Mouse (Mus musculus) urinary bladder, adult 18-20 months (tissue): ENCODE results near the gene Gfpt1.

Source experiments
- DNase-seq, 2 experiments: peaks; one replicate each; pipeline ENCODE4 v3.0.0; 2022; ENCODE audit warnings: low spot score in 2 of 2, mixed read lengths in 2 of 2

Gene Gfpt1

DNA sequence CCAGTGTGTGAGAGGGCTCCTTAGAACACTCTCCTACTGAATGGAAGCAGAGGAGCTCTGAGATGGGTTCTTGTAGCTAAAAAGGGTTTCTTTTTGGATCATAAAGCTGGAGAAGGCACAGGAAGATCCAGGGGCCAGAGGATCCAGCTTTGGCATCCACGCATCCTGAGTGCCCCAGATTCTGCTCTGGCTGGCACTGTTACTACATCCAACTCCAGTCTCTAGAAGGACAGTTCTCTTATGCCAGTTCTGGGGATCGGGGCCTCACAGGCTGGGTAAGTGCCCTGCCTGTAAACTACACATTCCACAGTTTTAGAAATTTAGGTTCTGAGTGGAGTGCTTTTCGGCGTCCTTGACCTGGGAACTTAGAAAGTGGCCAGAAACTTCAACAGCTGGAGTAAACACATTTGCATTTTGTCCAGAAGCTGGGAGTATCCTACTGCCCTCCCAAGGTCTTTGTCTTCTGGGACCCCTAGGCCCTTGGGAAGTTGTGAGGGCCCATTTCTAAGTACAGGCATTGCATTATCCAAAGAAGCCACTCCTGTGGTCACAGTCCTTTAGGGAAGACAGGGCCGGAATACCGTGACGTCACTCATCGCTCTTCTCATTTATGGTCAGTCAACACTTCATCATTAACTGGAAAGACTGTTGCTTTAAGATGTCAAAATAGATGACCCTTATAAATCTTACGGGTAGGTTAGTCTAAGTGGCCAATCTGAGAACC lies 57.8 kb downstream of the Gfpt1 start:
- DNase-seq: no peak

DNA sequence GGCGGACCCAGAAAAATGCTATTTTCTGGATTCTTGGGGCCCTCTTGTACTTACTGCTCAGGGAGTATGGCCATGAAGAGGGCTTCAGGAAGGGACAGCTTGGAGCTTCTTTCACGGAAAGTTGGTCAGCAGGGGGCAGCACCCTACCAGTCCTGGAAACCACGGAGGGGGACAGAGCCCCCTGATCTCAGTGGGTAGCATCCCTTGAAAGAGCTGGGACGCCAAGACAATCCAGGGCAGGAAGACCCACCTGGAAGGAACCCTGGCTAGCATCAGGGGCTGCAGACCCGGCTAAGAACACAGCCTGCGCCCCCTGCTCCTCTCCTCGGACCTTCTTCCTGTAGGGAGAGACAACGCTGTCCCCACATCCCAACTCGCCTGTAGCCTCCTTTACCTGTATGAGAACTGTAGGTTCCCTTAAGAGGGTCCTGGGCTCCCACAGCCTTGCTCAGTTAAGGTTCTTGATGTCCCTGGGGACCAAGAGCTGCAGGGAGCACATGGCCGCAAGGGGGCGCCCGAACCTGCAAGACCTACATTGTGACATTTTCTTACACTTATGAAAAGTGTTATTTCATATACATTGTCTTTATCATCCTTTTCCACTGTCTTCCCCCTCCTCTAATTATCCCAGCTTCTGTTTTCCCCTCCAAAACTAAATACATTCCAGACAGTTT lies 58.8 kb downstream of the Gfpt1 start:
- DNase-seq: peak; percentile 78 to 90

DNA sequence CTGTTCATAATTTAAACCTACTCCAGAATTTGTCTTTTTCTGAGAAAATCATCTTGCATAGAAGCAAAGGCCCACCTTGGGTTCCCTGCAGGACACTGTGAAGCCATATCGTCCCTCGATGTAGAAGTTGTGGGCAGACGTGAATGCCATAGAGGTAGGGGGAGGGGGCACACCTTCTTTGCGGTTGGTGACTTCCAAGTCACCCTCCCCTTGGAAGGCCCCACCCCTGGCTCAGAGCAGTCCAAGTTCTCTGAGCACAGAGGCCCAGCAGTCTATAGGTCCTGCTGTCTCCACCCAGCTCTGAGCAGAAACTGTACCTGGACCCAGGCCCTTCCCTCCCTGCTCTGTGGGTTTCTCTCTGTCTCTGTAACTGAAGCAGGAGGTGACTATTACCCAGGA lies 59.3 kb downstream of the Gfpt1 start:
- peak in 1 of 2 experiments; percentile 15 for DNase-seq

DNA sequence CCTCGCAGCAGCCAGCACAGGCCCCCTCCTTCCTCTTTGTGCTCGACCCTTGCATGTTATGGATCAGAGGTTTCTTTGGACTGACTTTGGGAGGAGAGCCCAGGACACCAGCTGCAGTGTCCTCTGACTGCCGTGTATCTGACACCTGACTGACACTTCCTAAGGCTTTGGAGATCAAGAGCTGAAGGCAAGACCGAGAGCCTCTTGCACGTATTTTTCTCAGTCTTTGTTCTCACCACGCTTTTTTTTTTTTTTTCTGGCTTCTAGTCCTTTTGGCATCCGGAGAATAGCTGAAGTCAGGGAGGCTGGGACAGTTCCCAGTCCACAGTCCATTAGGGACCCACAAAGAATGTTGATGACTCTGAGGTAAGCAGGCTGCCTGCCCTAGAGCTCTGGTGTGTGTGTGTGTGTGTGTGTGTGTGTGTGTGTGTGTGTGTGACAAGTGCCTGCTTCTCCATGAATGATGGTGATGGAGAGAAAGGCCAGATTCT lies 59.8 kb downstream of the Gfpt1 start:
- DNase-seq: no peak

DNA sequence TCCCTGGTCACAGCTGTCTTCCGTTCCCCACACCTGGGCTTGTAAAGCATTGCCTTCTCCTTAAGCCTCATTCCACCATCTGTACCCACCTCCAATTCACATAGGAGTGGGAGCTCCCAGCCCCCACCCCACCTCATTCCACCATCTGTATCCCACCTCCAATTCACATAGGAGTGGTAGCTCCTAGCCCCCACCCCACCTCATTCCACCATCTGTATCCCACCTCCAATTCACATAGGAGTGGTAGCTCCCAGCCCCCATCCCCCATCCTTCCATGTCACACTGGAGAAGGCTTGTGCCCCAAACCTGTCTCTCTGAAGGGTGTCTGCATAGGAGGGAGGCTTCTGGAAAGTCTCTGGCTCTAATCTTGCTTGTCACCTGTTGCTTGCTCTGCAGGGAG lies 60.7 kb downstream of the Gfpt1 start:
- no peak for DNase-seq

DNA sequence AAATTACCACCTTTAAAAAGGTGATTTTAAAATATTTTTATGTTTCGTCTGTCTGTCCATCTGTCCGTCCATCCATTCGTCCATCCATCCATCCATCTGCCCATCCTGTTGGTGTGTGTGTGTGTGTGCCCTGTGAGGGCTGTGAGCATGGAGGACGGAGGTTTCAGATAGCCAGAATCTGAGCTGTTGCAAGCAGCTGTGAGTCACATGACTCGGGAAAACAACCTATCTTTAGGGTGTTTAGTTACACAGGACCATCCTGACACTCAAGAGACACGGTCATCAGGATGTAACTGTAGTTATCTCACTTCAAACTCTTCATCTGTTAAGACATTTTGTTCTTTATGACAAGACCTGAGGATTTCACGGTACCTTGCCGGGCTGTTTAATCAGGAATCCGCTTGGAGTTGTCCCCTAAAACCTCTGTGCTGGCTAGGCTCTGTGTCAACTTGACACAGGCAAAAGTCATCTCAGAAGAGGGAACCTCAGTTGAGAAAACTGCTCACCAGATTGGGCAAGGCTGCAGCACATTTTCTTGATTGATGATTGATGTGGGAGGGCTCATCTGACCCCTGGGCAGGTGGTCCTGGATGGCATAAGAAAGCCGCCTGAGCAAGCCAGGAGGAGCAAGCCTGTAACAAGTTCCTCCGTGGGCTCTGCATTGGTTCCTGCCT lies 61.6 kb downstream of the Gfpt1 start, which contains the start of gene D6Ertd527e:
D6Ertd527e (plus strand) TSS at position 624 of the 674 bp plus-strand sequence.
- DNase-seq: no peak

DNA sequence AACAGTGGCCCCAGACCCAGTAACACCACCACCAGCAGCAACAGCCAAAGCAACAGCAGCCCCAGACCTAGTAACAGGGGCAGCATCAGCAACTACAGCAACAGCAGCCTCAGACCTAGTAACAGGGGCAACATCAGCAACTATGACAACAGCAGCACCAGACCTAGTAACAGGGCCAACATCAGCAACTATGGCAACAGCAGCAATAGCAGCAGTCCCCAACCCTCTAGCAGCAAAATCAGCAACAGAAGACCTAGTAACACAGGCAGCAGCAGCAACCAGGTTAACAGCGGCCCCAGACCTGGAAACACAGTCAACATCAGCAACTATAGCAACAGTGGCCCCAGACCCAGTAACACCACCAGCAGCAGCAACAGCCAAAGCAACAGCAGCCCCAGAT lies 68.8 kb downstream of the Gfpt1 start:
- DNase-seq: no peak

DNA sequence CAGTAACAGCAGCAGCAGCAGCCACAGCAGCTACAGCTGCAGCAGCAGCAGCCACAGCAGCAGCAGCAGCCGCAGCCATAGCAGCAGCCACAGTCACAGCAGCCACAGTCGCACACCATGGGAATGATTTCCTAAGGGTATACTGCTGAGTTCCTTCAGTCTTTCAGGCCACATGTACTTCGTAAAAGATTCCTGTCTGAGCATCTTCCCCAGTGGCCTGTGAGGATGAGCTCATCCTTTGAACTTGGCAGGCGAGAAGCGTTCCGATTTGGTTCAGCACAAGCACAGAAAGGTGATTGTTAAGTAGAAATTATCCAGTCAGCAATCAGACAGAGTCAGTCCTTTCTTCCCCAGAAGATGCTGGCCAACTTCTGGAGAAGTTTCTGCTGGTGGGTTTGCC lies 69.5 kb downstream of the Gfpt1 start:
- DNase-seq: no peak

DNA sequence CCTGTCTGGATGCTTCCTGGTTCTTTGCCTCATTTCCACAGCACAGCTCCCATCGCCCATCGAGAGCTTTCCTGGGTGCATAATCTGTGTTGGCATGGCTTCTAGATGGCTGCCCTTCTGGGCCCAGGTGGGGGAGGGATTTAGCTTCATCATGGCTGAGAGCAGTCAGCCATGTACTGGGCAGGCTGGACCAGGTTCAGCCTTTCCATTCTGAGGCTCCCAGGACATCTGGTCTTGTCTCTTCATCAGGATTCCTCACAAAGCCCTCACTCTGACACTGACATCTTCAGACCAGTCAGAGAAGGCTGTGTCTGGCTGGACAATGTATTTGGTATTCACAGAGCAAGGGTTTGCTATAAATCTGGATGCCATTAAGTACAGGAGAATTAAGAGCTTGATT lies 73.3 kb downstream of the Gfpt1 start:
- DNase-seq: no peak

DNA sequence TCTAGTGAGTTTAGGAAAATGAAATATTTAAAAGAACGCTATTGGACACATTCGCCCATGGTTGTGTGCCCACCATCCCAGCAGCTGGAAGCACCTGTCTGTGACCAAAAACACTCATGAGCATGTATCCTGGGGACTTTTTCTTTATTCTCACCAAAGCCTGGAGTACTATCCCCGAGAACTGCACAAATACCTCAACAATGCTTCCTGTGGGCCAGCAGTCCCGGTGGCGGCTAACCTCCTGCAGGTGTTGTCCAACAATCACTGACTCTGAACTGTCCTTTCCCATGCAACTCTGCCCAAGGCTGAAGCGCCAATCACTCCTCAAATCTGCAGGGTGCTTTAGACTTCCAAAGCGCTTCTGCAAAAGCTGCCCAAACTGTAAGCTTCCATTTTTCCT lies 74.0 kb downstream of the Gfpt1 start:
- DNase-seq: no peak

DNA sequence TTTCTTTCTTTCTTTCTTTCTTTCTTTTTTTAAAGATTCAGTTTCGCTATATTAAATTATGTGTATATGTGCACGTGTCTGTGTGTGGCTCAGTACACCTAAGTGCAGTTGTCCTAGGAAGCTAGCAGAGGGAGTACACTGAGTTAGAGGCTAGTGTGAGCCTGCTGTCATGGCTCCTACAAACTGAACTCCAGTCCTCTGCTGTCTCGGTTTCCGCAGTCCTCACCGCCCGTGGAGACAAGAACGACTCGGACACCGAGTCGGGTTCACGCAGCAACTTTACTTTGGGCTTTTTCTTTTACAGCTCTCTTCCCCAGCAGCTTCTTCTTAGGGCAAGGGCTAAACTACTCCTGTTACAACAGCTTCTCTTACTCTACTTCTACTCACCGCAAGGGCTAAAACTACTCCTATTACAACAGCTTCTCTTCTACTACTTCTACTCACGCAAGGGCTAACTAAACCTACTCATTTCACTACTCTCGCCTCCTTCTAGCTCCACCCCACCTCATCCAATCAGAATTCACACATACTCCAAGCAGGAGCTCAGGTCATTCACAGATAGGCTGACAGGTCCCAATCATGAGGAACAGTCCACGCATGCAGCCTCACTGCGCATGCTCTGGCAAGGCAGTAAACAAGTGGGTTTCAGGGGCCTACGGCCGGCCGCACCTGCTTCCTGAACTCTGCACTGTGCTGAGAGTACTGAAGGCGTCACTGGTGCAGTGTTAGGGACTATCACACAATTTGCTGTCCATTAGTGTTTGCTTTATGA lies 76.6 kb downstream of the Gfpt1 start:
- no peak for DNase-seq

DNA sequence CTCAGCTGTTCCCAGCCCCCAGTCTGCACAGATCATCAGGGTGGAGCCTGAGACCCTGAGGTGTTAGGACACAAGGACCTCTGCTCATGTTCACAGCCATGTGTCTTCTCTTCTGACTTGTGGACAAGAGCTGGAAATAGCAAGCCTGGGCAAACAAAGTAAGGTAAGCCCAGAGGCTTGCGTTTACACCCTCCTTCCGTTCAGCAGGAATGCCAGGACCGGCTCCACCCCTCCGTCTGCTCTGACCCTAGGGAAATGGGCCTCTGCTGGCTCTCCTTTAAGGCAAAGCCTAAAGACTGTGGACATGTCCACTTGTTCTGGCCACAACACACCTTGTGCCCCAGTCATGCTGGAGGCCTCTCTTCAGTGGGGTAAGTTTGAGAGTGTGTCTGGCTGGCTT lies 77.3 kb downstream of the Gfpt1 start:
- DNase-seq: no peak

DNA sequence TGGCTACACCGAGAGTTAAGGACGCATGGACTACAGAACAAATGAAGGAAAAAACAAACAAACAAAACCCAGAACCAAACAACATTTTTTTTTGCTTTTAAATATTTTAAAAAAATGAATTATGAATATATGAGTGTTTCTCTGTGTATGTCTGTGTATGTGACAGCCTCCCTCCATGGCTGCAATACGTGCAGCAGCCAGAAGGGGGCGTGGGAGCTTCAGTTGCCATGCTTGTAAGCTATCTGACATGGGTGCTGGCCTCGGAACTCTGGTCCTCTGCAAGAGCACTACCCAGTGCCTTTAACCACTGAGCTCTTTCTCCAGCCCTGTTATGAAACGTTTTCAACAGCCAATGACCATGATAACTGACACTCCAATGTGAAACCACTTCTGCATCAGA lies 78.0 kb downstream of the Gfpt1 start:
- DNase-seq: no peak

DNA sequence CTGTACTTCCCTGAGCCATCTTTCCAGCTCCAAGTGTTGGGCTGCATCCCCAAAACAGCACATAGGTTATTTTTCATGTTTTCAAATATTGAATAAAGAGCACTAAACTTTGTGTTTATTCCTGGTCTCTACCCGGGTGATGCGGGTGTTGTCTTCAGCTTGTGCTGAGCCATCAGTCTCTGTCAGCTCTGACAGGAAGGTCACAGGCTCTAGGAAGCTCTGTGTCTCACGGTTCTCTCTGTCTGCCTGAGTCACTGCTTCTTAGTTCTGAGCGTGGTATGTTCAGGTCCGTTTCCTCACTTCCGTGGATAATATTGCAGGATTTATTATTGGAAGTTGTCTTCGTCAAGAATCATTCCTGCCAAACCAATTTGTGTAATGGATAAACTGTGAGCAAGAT lies 79.3 kb downstream of the Gfpt1 start:
- DNase-seq: no peak

DNA sequence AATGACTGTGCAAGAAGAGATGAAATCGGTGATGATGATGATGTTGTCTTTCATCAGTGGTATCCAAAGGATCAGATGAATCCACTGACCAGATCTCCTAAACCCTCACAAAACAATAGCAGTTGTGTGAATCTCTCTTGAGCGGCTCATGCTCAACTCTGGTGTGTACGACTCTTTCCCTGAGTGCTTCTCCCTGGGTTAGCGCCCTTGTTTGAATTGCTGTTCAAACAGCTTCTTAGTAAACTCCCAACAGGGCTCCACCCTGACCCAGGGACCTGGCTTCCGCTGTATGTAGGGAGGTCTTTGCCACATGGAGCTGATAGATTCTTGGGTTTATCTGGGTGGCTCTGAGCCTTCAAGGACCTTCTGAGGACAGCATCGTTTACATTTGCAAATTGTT lies 80.8 kb downstream of the Gfpt1 start:
- DNase-seq: no peak

DNA sequence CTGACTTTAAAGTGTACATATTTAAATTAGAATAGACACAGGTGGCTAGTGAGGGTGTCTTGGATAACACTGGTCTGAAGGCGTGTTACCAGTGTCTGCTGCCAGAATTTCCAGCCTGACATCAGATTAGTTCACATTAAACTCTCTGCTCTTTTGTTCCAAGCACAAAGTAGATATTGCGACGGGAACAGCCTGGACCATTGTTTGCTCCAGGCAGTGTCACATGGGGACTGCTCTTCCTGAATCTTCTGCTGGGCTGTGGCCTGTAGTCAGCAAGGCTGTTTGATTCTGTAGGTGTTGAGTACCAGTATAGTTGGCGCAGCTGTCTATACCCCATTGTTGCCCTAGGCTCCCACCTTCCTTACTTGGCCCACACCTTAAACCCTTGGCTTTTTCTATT lies 81.3 kb downstream of the Gfpt1 start:
- no peak for DNase-seq

DNA sequence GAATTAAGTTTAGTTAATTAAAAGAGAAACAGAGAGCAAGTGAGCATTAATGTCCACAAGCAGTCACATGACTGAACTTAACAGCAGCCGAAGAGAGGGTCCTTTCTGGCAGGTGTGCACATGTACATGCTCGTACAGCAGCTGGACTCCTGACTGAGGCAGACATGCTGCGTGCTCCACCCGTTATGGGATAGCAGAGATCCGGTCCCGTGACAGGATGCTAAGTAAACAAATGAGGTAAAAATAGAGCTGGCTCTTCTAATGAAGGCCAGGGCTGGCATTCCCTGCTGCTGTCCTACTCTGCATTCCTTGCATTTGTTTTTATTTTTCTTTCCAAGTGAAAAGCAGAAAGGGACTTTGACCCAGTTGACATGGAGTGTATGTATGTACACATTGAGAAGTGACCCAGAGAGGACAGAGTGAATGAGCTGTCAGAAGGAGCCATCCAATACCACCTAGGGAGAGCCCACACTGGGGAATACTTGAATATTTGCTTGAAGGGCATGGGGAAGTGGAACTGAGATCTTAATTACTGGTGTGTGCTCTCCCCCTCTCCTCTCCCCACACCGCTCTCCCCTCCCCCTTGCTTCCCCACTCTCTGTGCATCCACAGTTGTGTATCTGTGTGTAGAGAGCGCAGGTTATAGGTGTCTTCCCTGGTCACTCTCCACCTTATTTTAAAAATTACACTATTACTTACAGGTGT lies 84.6 kb downstream of the Gfpt1 start:
- DNase-seq: no peak

DNA sequence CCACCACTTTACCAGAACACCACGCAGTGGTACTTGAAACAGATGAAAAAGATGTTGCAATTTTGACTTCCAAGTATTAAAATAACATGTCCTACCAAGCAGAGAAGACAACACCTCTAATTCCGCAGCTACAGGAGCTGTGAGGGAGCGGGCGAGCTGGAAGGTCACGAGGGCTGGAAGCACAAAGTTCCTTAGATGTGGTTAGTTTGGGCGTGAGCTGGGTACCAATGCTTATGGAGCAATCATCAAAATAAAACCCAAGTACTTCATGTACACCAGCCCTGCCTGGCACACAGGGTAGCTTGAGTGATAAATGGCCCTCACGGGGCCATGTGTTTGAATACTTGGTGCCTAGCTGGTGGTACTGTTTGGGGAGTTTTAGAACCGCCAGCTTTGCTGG lies 87.2 kb downstream of the Gfpt1 start:
- no peak for DNase-seq

DNA sequence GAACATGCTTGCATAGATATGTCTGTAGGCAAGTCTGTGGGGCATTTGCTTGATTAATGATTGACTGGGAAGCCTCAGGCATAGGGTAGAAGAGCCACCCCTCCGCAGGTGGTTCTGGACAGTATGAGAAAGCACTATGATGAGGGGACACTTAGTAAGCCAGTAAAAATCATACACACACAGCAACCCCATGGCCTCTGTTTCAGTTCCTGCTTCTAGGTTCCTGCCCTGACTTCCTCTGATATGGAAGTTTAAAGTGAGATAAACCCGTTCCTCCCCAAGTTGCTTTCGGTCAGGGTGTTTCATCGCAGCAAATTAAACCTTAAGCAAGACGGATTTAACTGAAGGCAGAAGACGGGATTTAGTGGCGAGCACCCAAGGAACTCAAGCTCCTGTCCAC lies 88.0 kb downstream of the Gfpt1 start:
- DNase-seq: no peak

DNA sequence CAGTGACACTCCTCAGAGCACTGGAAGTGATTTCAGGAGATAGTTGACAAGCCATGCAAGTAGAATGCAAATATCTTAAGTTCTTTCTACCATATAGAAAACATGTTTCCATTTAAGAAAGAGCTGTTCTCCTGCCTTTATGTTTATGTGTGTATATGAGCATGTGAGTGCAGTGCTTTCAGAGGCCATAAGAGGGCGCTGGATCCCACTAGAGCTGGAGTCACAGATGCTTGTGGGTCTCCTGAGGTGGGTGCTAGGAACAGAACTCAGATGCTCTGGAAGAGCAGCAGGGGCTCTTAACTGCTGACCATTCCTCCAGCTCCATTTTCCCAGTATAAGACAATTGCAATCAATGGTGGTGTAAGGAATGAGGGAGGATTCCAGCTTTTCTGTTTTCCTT lies 88.4 kb downstream of the Gfpt1 start:
- no peak for DNase-seq

DNA sequence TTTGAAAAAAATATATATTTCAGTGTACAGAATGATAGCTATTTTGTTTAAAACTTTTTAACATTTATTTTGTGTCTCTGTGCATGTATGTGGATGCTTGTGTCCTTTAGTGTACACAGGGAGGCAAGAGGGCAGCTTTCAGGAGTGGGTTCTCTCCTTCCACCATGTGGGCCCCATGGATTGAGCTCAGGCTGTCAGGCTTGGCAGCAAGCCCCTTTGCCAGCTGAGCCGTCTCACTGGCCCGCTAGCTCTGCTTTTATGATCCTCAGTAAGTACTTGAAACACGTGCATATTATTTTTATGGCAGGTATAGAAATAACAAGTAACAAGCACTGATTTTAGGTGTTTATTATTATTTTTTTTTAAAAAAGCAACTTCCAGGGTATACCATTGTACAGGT lies 90.9 kb downstream of the Gfpt1 start:
- no peak for DNase-seq
